ENCODE assay signal across 10 mouse cellular contexts in the genomic region with DNA sequence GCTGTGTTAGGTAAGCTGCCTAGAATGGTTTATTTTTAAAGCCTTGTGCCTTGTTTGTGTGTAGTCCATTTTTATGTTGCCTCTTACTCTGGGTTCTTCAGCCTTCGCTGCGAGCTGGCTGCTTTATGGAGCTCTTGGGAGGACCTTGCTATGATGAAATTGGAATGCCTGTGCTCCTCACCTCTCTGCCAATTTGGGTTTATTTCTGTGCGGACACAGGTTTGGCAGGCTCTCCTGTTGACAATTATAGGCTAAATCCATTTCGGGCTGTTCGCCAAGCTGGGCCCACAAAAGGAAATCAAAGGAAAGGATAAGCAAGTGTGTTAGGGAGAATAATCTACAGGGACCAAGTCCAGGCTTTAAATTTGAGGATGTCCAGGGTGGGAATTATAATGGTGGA.
A peak's percentile ranks its signal among the peaks of the same experiment; 100 is the strongest.
DNase-seq lines count a peak whose midpoint lies in the region; ATAC-seq lines count a peak whose summit lies in the region.
"Had no signal": no experiment of that assay in that cellular context is flagged by ENCODE, and none has a peak within 500 bp of the region (broad histone marks: within the 10 kb centered on the region; RNA-seq: fewer than 3 reads in every experiment).

No protein-coding gene starts in this region.

- DNase-seq in lung, postnatal 10 days, result peak; percentile 5
- DNase-seq in lung, postnatal 25 days (ENCODE audit: low spot score), result no peak
- peak; percentile 54 for DNase-seq in cerebellum, adult 9-11 months
- peak; percentile 29 to 52 for DNase-seq in gastrocnemius, postnatal 36 days
- DNase-seq in ovary, postnatal 36 days (ENCODE audit: low spot score), result peak; percentile 7
- no peak for DNase-seq in frontal cortex, postnatal 36 days (ENCODE audit: low spot score in 2 of 2)
- DNase-seq in left cerebral cortex, adult 11 months (ENCODE audit: low spot score), result no peak
- no peak for DNase-seq in hindbrain, embryonic 14.5 days (ENCODE audit: low spot score)
- DNase-seq: kidney, adult 11 months; lung, adult 2 months had no signal

- H3K4me3 ChIP-seq in hindbrain, embryonic 14.5 days (replicated peaks; ENCODE audit: low read length), result no peak overlapping the region

- no peak overlapping the region for H3K27ac ChIP-seq in hindbrain, embryonic 14.5 days

- no peaks in the 10 kb centered on the region for H3K4me1 ChIP-seq in hindbrain, embryonic 14.5 days (replicated peaks; ENCODE audit: control insufficient read depth, insufficient read depth, low read length)

- 82% methylated on average over 5 of the region's 5 CpGs for WGBS in hindbrain, embryonic 14.5 days

- no peak for ATAC-seq in hindbrain, embryonic 14.5 days (ENCODE audit: low FRiP score)

- H3K4me2 ChIP-seq in hindbrain, embryonic 14.5 days (replicated peaks), result no peak overlapping the region

- intact Hi-C loops in gastrocnemius, postnatal 36 days (cut with DNase I), result no loop called here

- no peaks in the 10 kb centered on the region for H3K36me3 ChIP-seq in hindbrain, embryonic 14.5 days (replicated peaks; ENCODE audit: control insufficient read depth, insufficient read depth)

- H3K27me3 ChIP-seq in hindbrain, embryonic 14.5 days (ENCODE audit: control insufficient read depth, insufficient read depth, low read length), result no peaks in the 10 kb centered on the region

- H3K9me3 ChIP-seq in hindbrain, embryonic 14.5 days (ENCODE audit: control insufficient read depth, low read length), result no peaks in the 10 kb centered on the region

- no peak overlapping the region for H3K9ac ChIP-seq in hindbrain, embryonic 14.5 days

Comparison
In these comparisons a context has a peak if more than half of its experiments do, and no peak if none do; other contexts are left out.
1. DNase-seq: peak in lung, postnatal 10 days (single experiment), cerebellum, adult 9-11 months (single experiment), gastrocnemius, postnatal 36 days (2 of 2) and ovary, postnatal 36 days (single experiment); none in lung, postnatal 25 days (single experiment), frontal cortex, postnatal 36 days (0 of 2), left cerebral cortex, adult 11 months (single experiment) and hindbrain, embryonic 14.5 days (single experiment).